Mouse (Mus musculus): ENCODE measurements around the gene Gimap7.
"Not testable (repeated sequence)": the region's sequence is repeated elsewhere in the genome, so short reads cannot be mapped to it uniquely, and the experiment has no call there.

The Gimap7 gene

DNA sequence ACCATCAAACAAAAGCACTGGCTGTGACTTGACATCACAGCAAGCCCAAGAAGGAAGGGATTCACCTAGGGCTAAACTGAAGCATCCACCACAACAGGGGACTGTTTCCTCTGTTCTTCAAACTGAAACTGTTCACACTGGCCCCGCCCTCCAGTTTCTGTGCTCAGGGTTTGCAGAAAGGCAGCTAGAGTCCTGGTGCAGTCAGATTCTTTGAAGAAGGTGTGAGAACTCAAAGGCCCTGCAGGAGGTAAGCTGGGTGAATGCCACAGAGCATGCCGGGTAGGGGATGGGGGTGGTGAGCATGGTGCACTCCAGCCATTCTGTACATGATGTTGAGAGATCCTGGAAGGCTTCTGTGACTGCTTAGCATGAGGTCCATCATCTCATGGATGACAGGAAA lies at the start of gene Gimap7, which contains the start of gene Gm28053:
Gene Gimap7 (plus strand): TSS at position 167 of the 400 bp plus-strand sequence.
Gene Gm28053 (plus strand): TSS at position 153 of the 400 bp plus-strand sequence.
- in situ Hi-C loops (cut with MboI, MseI): loop anchor here (25.0 kb wide), 2 partner anchors 956 to 1056 kb away; no protein-coding TSS in a partner anchor

GRCm38 (mm10) chr6:48669446-48669969 lies 48.9 kb upstream of the Gimap7 start:
- in situ Hi-C loops (cut with MboI, MseI): no loop called here

- in situ Hi-C loops (cut with MboI, MseI): no loop called here
Observed at GRCm38 (mm10) chr6:48674291-48675058, 43.9 kb upstream of the Gimap7 start.

DNA sequence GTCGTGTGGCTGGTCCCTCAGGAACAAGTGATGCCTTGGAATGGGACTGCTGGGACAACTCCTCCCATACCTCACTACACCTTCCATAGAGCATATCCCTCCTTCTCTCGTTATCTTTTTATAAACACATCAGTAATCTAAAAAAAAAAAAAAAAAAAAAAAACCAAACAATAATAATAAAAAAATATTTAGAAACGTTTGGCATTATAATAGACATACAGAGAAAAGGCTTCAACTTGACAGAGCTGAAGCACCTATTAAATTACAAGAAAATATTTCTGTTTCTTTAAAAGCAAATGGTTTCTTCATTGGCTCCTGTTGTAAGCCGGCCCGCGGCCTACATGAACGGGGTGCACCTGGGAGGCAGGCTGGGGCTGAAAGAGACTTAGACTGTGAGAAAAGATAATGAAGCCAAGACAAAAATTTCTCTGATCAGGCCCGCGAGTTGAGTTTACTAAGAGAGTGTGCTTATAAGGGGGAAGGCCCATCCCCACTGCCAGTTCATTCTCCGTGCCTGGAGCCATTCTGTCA lies 43.0 kb upstream of the Gimap7 start:
- in situ Hi-C loops (cut with MboI, MseI): no loop called here

- in situ Hi-C loops (cut with MboI, MseI): no loop called here
Observed at GRCm38 (mm10) chr6:48675931-48676859, 42.2 kb upstream of the Gimap7 start, which contains the start of gene Gimap9. TSS of gene Gimap9 (plus strand) at chr6:48676129.

DNA sequence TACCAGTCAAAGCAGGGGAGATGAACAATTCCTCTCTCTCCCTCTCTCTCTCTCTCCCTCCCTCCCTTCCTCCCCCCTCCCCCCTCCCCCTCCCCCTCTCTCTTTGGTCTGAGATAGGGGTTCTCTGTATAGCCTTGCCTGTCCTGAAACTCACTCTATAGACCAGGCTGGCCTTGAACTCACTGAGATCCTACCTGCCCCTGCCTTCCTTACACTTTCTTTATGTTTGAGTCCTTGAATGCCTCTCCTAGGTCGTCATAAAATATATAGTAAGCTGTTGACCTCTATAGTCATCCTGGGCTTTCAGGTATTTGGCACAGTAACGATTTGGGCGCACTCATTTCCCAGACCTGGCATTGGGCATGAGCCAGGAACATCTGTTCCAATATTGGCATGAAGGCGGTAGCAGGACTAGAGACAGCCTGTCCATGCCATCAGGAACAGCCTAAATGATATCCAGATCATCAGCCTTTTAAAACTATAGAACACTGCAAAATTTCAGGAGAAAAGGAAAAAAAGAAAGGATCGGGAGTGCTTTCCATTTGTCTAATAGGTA lies 41.5 kb upstream of the Gimap7 start:
- in situ Hi-C loops (cut with MboI, MseI): no loop called here

DNA sequence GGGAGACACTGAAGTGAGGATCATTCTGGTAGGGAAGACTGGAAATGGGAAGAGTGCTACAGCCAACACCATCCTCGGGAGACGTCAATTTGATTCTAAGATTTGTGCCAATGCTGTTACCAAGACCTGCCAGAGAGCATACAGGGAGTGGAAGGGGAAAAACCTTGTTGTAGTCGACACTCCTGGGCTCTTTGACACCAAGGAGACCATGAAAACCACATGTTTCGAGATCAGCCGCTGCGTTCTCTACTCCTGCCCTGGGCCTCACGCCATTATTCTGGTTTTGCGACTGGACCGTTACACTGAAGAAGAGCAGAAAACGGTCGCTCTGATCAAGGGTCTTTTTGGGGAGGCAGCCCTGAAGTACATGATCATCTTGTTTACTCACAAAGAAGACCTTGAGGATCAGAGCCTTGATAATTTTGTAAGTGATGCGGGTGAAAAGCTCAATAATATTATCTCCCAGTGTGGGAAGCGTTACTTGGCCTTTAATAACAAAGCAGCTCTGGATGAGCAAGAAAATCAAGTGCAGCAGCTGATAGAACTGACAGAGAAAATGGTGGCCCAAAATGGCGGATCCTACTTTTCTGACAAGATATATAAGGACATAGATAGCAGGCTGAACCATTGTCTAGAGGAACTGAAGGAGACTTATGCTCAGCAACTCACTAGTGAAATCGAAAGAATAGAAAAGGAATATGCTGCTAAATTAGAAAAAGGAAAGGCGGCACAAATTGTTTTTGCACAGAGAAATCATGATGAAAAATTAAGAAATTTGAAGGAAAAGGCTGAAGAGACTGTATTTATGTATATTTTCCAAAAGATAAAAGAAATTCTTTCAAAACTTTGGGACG lies 40.7 kb upstream of the Gimap7 start:
- in situ Hi-C loops (cut with MboI, MseI): no loop called here

- in situ Hi-C loops (cut with MboI, MseI): no loop called here
Observed at GRCm38 (mm10) chr6:48678391-48678790, 40.0 kb upstream of the Gimap7 start.

DNA sequence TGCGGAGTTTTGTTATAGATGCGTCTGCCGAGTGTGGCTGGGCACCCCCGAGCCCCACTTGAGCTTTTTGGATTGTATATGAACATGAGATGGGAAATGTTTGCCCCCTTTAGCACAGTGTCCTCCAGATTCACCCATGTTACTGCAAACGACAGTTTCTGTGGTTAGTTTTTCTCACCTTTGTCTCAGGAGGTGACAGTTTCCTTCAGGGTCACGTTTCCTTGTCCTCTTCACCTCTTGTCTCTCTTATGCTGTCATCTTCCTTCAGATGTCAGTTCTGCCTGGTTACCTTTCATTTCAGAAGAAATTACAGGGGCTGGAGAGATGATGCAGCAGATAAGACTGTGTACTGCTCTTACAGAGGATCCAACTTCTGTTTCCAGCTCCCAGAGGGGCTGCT lies 38.7 kb upstream of the Gimap7 start:
- in situ Hi-C loops (cut with MboI, MseI): no loop called here

DNA sequence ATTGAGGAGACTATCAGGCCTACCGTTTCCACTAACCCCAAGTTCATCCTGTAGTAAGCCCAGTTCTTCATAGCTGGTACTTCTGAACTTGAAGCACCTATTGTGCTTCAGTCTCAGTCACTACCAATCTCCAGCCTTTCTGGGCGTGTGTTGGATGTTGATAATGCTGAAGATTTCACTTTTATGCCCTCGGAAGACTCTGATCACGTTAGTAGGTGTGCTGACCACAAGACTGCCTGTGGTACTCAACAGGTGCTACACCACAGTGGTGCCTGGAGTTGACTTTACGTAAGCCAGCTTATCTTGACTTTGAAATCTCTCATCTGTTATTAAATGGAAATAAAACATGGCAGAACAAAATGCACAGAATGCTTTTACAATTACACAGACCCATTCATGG lies 38.0 kb upstream of the Gimap7 start:
- in situ Hi-C loops (cut with MboI, MseI): no loop called here

DNA sequence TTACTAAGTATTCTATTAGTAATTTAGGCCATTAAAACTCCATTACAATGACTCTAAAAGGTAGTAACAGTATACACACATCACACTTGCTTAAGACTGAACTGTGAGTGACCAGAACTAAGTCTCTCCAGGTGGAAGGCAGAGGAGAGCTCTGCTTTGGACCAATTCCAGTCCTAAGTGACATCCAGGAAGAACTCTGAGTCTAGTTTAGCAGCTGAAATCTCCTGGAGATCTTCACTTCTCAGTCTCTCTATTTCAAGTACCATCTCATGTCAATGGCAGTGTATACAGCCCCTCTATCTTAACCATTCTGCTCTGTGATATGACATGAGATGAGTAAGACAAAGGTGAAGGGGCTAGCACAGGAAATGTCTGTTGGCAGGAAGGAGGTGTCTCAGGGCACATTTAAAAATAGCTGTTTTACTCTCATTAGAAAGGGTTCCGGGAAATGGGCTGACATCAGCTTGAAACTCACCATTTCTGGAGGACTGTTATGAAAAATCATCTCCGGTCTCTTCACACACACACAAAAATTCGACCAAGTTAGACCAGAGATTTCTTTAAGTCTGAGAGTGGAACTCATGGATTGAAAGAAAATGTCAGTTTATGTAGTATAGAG lies 36.8 kb upstream of the Gimap7 start:
- in situ Hi-C loops (cut with MboI, MseI): no loop called here

DNA sequence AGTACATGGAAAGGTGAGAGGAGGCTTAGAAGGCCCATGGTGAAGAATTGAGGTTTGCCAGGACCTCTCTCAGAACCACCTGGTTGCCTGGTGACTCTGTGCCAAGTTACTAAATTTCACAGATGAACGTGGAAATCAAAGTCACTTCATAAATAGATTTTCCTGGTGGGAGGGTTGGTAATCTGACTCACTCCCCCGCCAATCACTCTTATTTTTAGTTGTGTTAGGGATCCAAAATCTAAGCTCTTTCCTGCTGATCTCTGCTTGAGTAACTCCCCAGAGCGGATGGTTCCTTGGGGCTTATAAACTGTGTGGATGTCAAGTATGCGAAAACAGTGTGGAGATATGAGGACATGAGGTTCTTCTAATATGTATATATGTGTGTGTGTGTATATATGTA lies 36.1 kb upstream of the Gimap7 start:
- in situ Hi-C loops (cut with MboI, MseI): no loop called here

- in situ Hi-C loops (cut with MboI, MseI): not testable (repeated sequence)
Observed at GRCm38 (mm10) chr6:48683263-48683821, 35.1 kb upstream of the Gimap7 start.

GRCm38 (mm10) chr6:48684319-48684718 lies 34.1 kb upstream of the Gimap7 start, which contains the start of gene Gimap4:
TSS of gene Gimap4 (plus strand) at chr6:48684549.
- in situ Hi-C loops (cut with MboI, MseI): no loop called here

DNA sequence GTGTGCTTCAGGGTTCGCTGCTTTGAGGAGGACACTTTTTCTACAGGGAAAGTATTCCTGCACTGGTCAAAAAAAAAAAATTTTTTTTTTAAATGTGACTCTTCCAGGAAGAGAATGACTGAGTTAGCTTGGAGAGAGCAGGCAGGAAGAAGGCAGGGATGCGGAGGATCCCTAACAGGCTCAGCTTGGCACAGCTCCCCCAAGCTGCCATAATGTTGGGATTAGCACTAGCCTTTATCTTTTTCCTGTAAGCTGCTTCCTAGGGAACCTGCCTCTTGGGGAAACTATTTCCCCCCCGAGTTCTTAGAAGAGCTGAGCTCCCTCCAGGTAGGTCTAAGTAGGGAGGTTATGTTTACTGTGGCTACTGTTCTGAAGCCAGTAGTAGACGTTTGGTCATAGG lies 33.6 kb upstream of the Gimap7 start:
- in situ Hi-C loops (cut with MboI, MseI): no loop called here

GRCm38 (mm10) chr6:48685251-48685650 lies 33.2 kb upstream of the Gimap7 start:
- in situ Hi-C loops (cut with MboI, MseI): no loop called here

DNA sequence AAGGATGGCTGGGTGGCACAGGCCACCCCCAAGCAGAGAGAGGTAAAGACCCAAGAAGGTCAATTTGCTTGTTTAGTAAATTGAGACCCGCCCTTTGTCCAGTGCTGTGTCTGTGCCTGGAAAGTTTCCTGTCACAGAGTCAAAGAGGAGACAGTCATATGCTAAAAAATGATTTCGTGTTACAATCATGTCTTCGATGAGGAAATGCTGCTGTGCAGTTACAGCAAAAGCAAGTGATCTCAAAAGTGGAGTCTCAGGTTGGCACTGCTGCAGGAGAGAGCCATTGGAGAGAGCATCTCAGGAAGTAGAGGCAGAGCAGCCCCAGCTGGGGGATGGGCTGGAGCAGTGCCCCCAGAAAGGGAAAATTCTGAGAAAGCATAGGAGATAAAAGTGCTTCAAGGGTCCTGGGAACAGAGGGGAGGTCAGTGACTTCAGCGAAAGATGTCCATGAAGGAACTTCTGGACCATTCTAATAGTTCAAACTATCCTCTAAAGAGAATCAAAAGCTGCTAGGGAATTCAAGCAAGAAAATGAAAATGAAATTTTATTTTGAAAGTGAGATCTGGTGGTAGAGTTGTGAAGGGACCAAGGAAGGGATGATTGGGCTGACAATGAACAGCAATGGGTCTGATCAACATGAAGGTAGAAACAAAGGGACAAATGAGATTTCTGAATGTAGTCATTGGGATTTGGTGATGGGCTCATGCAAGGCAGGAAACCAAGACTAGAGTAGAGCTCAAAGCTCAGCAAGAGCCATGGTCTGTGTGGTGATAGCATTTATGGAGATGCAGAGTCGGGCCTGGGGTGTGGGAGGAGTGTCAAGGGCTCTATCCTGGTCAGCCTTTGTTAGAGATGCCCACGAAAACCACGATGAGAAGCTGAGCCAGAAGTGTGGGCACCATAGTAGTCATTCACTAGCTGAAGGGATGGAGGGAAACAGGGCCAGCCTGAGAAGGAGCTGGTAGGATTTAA lies 32.4 kb upstream of the Gimap7 start:
- in situ Hi-C loops (cut with MboI, MseI): no loop called here

GRCm38 (mm10) chr6:48687077-48687476 lies 31.3 kb upstream of the Gimap7 start:
- in situ Hi-C loops (cut with MboI, MseI): no loop called here

DNA sequence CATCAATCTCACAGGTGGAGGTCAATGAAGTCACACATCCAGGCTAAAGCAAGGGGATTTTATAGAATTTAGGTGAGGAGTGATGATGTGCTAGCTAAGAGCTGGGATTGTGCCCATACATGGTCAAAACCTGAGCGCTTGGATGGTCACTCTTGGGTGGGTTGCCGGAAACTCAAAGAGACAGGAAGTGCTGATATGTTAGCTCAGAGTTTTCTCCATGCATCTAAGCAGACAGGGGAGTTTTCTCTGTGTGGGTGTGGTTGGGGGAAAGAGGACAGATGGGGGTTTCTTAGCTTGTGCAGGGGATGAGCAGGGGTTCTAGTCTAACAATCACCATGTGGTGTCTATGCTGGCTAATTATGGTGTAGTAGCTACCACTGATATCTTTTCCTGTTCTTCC lies 29.1 kb upstream of the Gimap7 start:
- in situ Hi-C loops (cut with MboI, MseI): no loop called here
